8 mouse cellular contexts compared by ENCODE assay signal in genomic region chr3:79884761-79885189, GRCm38 (mm10). TPM values are rescaled to one million over a fixed set of nuclear protein-coding genes. Genes with fewer than 3 reads are reported as not detected.
DNase-seq lines count a peak whose midpoint lies in the region; ATAC-seq and TF ChIP-seq lines count a peak whose summit lies in the region.

No protein-coding gene starts in this region.

- H3K4me1 ChIP-seq in MEL (ENCODE audit: control insufficient read depth in 1 of 2, insufficient read depth in 2 of 2, low read length in 2 of 2) = peaks cover 0 to 7% of the 10 kb centered on the region in 2 experiments; a peak in 3 of 4 replicates
- H3K4me1 ChIP-seq in heart, embryonic 11.5 days (ENCODE audit: control insufficient read depth, insufficient read depth, low read length) = peaks cover 22% of the 10 kb centered on the region
- peaks cover 10% of the 10 kb centered on the region for H3K4me1 ChIP-seq in olfactory bulb, adult 2 months (ENCODE audit: control insufficient read depth, insufficient read depth, low read length)

- DNase-seq in 3T3-L1 (ENCODE audit: low read depth, low spot score) (peak; percentile 93), MEL (ENCODE audit: low read depth, low spot score) (peak; percentile 87)
- peak; percentile 69 for DNase-seq in embryo, embryonic 9.5 days (ENCODE audit: extremely low spot score)
- peak; percentile 79 to 83 for DNase-seq in kidney, postnatal 4 days
- peak; percentile 48 to 59 for DNase-seq in lung, adult 18-20 months

- TF ChIP-seq RAD21 in MEL (IDR thresholded peaks at IDR 0.05; ENCODE audit: low read depth, low read length) = peak; percentile 86

- WGBS in heart, embryonic 11.5 days (ENCODE audit: insufficient replicate concordance) = 21% methylated on average over 9 of the region's 9 CpGs
- 37% methylated on average over 9 of the region's 9 CpGs for WGBS in olfactory bulb, adult 2 months

- H3K9ac ChIP-seq in MEL (ENCODE audit: control insufficient read depth, low read depth, low read length, poor library complexity, severe bottlenecking) = peak overlapping the region; percentile 65
- peak overlapping the region; percentile 71 for H3K9ac ChIP-seq in heart, embryonic 11.5 days (ENCODE audit: low read depth, low read length)

- no peak for TF ChIP-seq POLR2A in MEL (IDR thresholded peaks at IDR 0.05; ENCODE audit: control insufficient read depth in 1 of 2, insufficient read depth in 1 of 2, low read depth in 1 of 2, low read length in 2 of 2, poor library complexity in 1 of 2)
- no peak for TF ChIP-seq POLR2A in olfactory bulb, adult 2 months (IDR thresholded peaks at IDR 0.05; ENCODE audit: insufficient read depth, low read depth, low read length)

- peak; percentile 51 to 84 (median 72) for TF ChIP-seq CTCF in MEL (IDR thresholded peaks at IDR 0.05 in 2 of 3, conservative IDR thresholded peaks at IDR 0.05 in 1 of 3; ENCODE audit: control insufficient read depth in 1 of 3, insufficient read depth in 1 of 3, low read depth in 2 of 3, low read length in 3 of 3, poor library complexity in 1 of 3, severe bottlenecking in 1 of 3)
- TF ChIP-seq CTCF in olfactory bulb, adult 2 months (IDR thresholded peaks at IDR 0.05; ENCODE audit: insufficient read depth, low read depth, low read length) = peak; percentile 47; the same call in 1 of the 2 replicates

- peak overlapping the region; percentile 61 for H3K4me2 ChIP-seq in heart, embryonic 11.5 days

- H3K27me3 ChIP-seq in MEL (ENCODE audit: control insufficient read depth in 1 of 2, insufficient read depth in 2 of 2, low read length in 2 of 2) = no peaks in the 10 kb centered on the region; a peak in 2 of 4 replicates
- H3K27me3 ChIP-seq in heart, embryonic 11.5 days (ENCODE audit: control insufficient read depth, insufficient read depth, low read length) = no peaks in the 10 kb centered on the region

- H3K36me3 ChIP-seq in MEL (ENCODE audit: control insufficient read depth in 1 of 2, insufficient read depth in 2 of 2, low read length in 2 of 2) = peaks cover 0 to 9% of the 10 kb centered on the region in 2 experiments; a peak in 2 of 4 replicates
- no peaks in the 10 kb centered on the region; the same call in 1 of the 2 replicates for H3K36me3 ChIP-seq in heart, embryonic 11.5 days (ENCODE audit: control insufficient read depth, insufficient read depth, low read length)

- H3K79me2 ChIP-seq in MEL (ENCODE audit: control insufficient read depth, insufficient read depth, low read length, poor library complexity) = peaks cover 1% of the 10 kb centered on the region; the same call in 1 of the 2 replicates

- H3K27ac ChIP-seq in MEL (ENCODE audit: control insufficient read depth, low read depth, low read length) = peak overlapping the region; percentile 69
- H3K27ac ChIP-seq in heart, embryonic 11.5 days (ENCODE audit: low read depth, low read length) = peak overlapping the region; percentile 91
- H3K27ac ChIP-seq in olfactory bulb, adult 2 months (ENCODE audit: insufficient read depth, low read depth, low read length) = no peak overlapping the region

- H3K9me3 ChIP-seq in MEL (replicated peaks; ENCODE audit: insufficient read depth, low read length) = no peaks in the 10 kb centered on the region
- no peaks in the 10 kb centered on the region for H3K9me3 ChIP-seq in heart, embryonic 11.5 days (replicated peaks; ENCODE audit: control insufficient read depth, low read length)

- no peak for ATAC-seq in heart, embryonic 11.5 days (replicated peaks; ENCODE audit: insufficient number of reproducible peaks, low FRiP score, low TSS enrichment)
- ATAC-seq in monocyte, adult 5-6 weeks (replicated peaks; ENCODE audit: insufficient number of reproducible peaks, low FRiP score, low TSS enrichment, poor library complexity, severe bottlenecking) = no peak

- no peak for TF ChIP-seq EP300 in MEL (IDR thresholded peaks at IDR 0.05; ENCODE audit: low read depth in 1 of 2, low read length in 2 of 2)

- H3K4me3 ChIP-seq in MEL (ENCODE audit: control insufficient read depth in 1 of 2, insufficient read depth in 1 of 2, low read depth in 2 of 2, low read length in 2 of 2) = peak overlapping the region; percentile 62 to 68
- H3K4me3 ChIP-seq in heart, embryonic 11.5 days (ENCODE audit: low read depth, low read length) = peak overlapping the region; percentile 36
- no peak overlapping the region for H3K4me3 ChIP-seq in olfactory bulb, adult 2 months (ENCODE audit: insufficient read depth, low read depth, low read length)

TF ChIP-seq in MEL, 35 proteins besides CTCF, POLR2A, EP300 and RAD21:
- TF ChIP-seq NRF1 (IDR thresholded peaks at IDR 0.05; ENCODE audit: insufficient read depth, low read depth, low read length, poor library complexity, severe bottlenecking) = no peak
- 0 out of 2 replicates have a peak, but pooled peaks have one; percentile 5 for TF ChIP-seq MAX (IDR thresholded peaks at IDR 0.05; ENCODE audit: low read length)
- TF ChIP-seq POLR2AphosphoS2 (IDR thresholded peaks at IDR 0.05; ENCODE audit: low read length) = no peak
- peak; percentile 29; the same call in 1 of the 2 replicates for TF ChIP-seq ZNF384 (IDR thresholded peaks at IDR 0.05; ENCODE audit: low read depth, low read length)
- TF ChIP-seq ZKSCAN1 (IDR thresholded peaks at IDR 0.05; ENCODE audit: low read depth, low read length) = no peak
- no peak for TF ChIP-seq ELF1 (IDR thresholded peaks at IDR 0.05; ENCODE audit: low read depth, low read length)
- TF ChIP-seq GATA1 (IDR thresholded peaks at IDR 0.05; ENCODE audit: low read depth, low read length) = no peak
- peak; percentile 94 for TF ChIP-seq SMC3 (IDR thresholded peaks at IDR 0.05; ENCODE audit: low read depth, low read length)
- no peak for TF ChIP-seq KAT2A (conservative IDR thresholded peaks at IDR 0.05; ENCODE audit: low read depth, low read length)
- TF ChIP-seq MAZ (IDR thresholded peaks at IDR 0.05; ENCODE audit: low read depth, low read length) = 0 out of 2 replicates have a peak, but pooled peaks have one; percentile 49
- no peak for TF ChIP-seq JUND (IDR thresholded peaks at IDR 0.05; ENCODE audit: low read depth, low read length)
- TF ChIP-seq BHLHE40 (IDR thresholded peaks at IDR 0.05; ENCODE audit: borderline replicate concordance, low read depth, low read length) = no peak; the same call in none of the 2 replicates
- TF ChIP-seq E2F4 (IDR thresholded peaks at IDR 0.05; ENCODE audit: borderline replicate concordance, low read depth, low read length) = no peak
- no peak for TF ChIP-seq ETS1 (IDR thresholded peaks at IDR 0.05; ENCODE audit: low read depth, low read length)
- TF ChIP-seq TAL1 (IDR thresholded peaks at IDR 0.05; ENCODE audit: low read length) = no peak
- no peak for TF ChIP-seq NELFE (IDR thresholded peaks at IDR 0.05; ENCODE audit: low read depth, low read length)
- no peak for TF ChIP-seq CHD2 (IDR thresholded peaks at IDR 0.05; ENCODE audit: low read length)
- peak; percentile 47 for TF ChIP-seq MXI1 (IDR thresholded peaks at IDR 0.05; ENCODE audit: low read depth, low read length)
- TF ChIP-seq MAFK (IDR thresholded peaks at IDR 0.05; ENCODE audit: borderline replicate concordance, low read depth, low read length) = no peak
- no peak for TF ChIP-seq POLR2AphosphoS5 (IDR thresholded peaks at IDR 0.05; ENCODE audit: borderline replicate concordance, low read depth, low read length)
- TF ChIP-seq CHD1 (IDR thresholded peaks at IDR 0.05; ENCODE audit: low read depth, low read length) = peak; percentile 70; the same call in 1 of the 2 replicates
- TF ChIP-seq USF1 (IDR thresholded peaks at IDR 0.05; ENCODE audit: low read depth, low read length) = no peak
- peak; percentile 72; the same call in 1 of the 2 replicates for TF ChIP-seq SIN3A (IDR thresholded peaks at IDR 0.05; ENCODE audit: low read length)
- TF ChIP-seq ZC3H11A (IDR thresholded peaks at IDR 0.05; ENCODE audit: low read depth, low read length) = peak; percentile 91
- 0 out of 2 replicates have a peak, but pooled peaks have one; percentile 11 for TF ChIP-seq TCF12 (IDR thresholded peaks at IDR 0.05; ENCODE audit: low read depth, low read length)
- TF ChIP-seq MYB (IDR thresholded peaks at IDR 0.05; ENCODE audit: low read depth, low read length) = no peak
- no peak for TF ChIP-seq MEF2A (IDR thresholded peaks at IDR 0.05; ENCODE audit: extremely low read depth, insufficient replicate concordance, low read depth, low read length, poor library complexity, severe bottlenecking)
- no peak for TF ChIP-seq HCFC1 (IDR thresholded peaks at IDR 0.05; ENCODE audit: low read depth, low read length)

RNA-seq across cellular contexts. Expression of gene Fam198b, which starts 0.4 kb away (rescaled TPM):
- 1.5 and 4.9 TPM in 2 replicates for total RNA-seq in MEL (2012; rRNA removed)
- 1 to 10 TPM in 1 of 2 experiments, not detected in 1; 3.1 TPM for polyA plus RNA-seq in MEL (2012; ENCODE audit: insufficient read depth in 1 of 2, insufficient read length in 2 of 2, low read depth in 1 of 2, low replicate concordance in 2 of 2, missing spikeins in 1 of 2)
- 44.4 and 51.4 TPM in 2 replicates for polyA plus RNA-seq in heart, embryonic 11.5 days (2014; fragmentation: Nextera tagmentation; extraction: Ambion mirVana)
- not detected in 2 replicates for polyA plus RNA-seq in olfactory bulb, adult 2 months (2012; ENCODE audit: insufficient read depth, insufficient read length, low replicate concordance, missing spikeins)
- not detected in 3 replicates for total RNA-seq in monocyte, adult 5-6 weeks (2017)

RNA-seq across cellular contexts. Expression of gene Tmem144, which starts 32.2 kb away (rescaled TPM):
- total RNA-seq in MEL (2012; rRNA removed) = 0.04 and 0.07 TPM in 2 replicates
- under 1 TPM in 1 of 2 experiments, not detected in 1; 0.25 TPM for polyA plus RNA-seq in MEL (2012; ENCODE audit: insufficient read depth in 1 of 2, insufficient read length in 2 of 2, low read depth in 1 of 2, low replicate concordance in 2 of 2, missing spikeins in 1 of 2)
- polyA plus RNA-seq in heart, embryonic 11.5 days (2014; fragmentation: Nextera tagmentation; extraction: Ambion mirVana) = 11.7 and 12.8 TPM in 2 replicates
- not detected in 2 replicates for polyA plus RNA-seq in olfactory bulb, adult 2 months (2012; ENCODE audit: insufficient read depth, insufficient read length, low replicate concordance, missing spikeins)
- 0.29 TPM in 1 of 3 replicates, not detected in the others for total RNA-seq in monocyte, adult 5-6 weeks (2017)

Comparison
In these comparisons a context has a peak if more than half of its experiments do, and no peak if none do; other contexts are left out.
1. RNA of gene Fam198b, which starts 0.4 kb away (polyA plus RNA-seq): 44.4 to 51.4 TPM in heart, embryonic 11.5 days; 3.1 TPM in MEL and not detected in olfactory bulb, adult 2 months; every median in the first group is over 10 times any median in the second.
2. Peak in every context shown above with its lines, with median percentiles within 50 percentile points of each other: DNase-seq.